Mouse (Mus musculus): ENCODE data around the gene Mbip. TPM values are rescaled to one million over a fixed set of nuclear protein-coding genes. Genes with fewer than 3 reads are reported as not detected.

The Mbip gene
- 47.0 and 52.6 TPM in 2 replicates for polyA plus RNA-seq (2016; fragmentation: Nextera tagmentation; extraction: Ambion mirVana)

GRCm38 (mm10) chr12:56345367-56346089 is at the start of gene Mbip:
TSS of gene Mbip (minus strand) at chr12:56345894.
- Histone ChIP-seq H3K4me3 (replicated peaks) (peak within 1 kb of the TSS; percentile 91), H3K4me1 (replicated peaks) (0 out of 2 replicates have a peak, but pooled peaks cover 2% of the 10 kb centered on the region), H3K4me2 (peak within 1 kb of the TSS; percentile 59), H3K9me3 (no peaks in the 10 kb centered on the region), H3K27ac (peak within 1 kb of the TSS; percentile 72), H3K27me3 (no peaks in the 10 kb centered on the region), H3K9ac (replicated peaks) (peak within 1 kb of the TSS; percentile 92), H3K36me3 (no peaks in the 10 kb centered on the region)
- WGBS = under 1% methylated on average over 37 of the region's 37 CpGs
- peak; percentile 99 for ATAC-seq (ENCODE audit: insufficient number of reproducible peaks, insufficient read depth, low FRiP score, low TSS enrichment, low read depth)

GRCm38 (mm10) chr12:56387647-56388205 is 42.0 kb upstream of the Mbip start:
- H3K27ac ChIP-seq = no peak overlapping the region
- WGBS = 79% methylated on average over 7 of the region's 7 CpGs
- no peak overlapping the region for H3K9ac ChIP-seq (replicated peaks)
- H3K27me3 ChIP-seq = no peaks in the 10 kb centered on the region
- no peak for ATAC-seq (ENCODE audit: insufficient number of reproducible peaks, insufficient read depth, low FRiP score, low TSS enrichment, low read depth)
- no peaks in the 10 kb centered on the region for H3K36me3 ChIP-seq
- no peak overlapping the region for H3K4me3 ChIP-seq (replicated peaks)
- H3K4me1 ChIP-seq (replicated peaks) = no peaks in the 10 kb centered on the region
- no peaks in the 10 kb centered on the region for H3K9me3 ChIP-seq
- no peak overlapping the region for H3K4me2 ChIP-seq

- no peak overlapping the region for H3K4me3 ChIP-seq (replicated peaks)
- H3K27me3 ChIP-seq = no peaks in the 10 kb centered on the region
- no peaks in the 10 kb centered on the region for H3K36me3 ChIP-seq
- H3K4me2 ChIP-seq = no peak overlapping the region
- no peak overlapping the region for H3K27ac ChIP-seq
- H3K4me1 ChIP-seq (replicated peaks) = no peaks in the 10 kb centered on the region
- WGBS = 64% methylated on average over 6 of the region's 6 CpGs
- H3K9ac ChIP-seq (replicated peaks) = no peak overlapping the region
- no peaks in the 10 kb centered on the region for H3K9me3 ChIP-seq
- ATAC-seq (ENCODE audit: insufficient number of reproducible peaks, insufficient read depth, low FRiP score, low TSS enrichment, low read depth) = no peak
Observed at GRCm38 (mm10) chr12:56386955-56387646, 41.4 kb upstream of the Mbip start.

- peak overlapping the region; percentile 91 for H3K4me3 ChIP-seq (replicated peaks)
- no peaks in the 10 kb centered on the region for H3K27me3 ChIP-seq
- H3K4me2 ChIP-seq = peak overlapping the region; percentile 59
- no peaks in the 10 kb centered on the region for H3K9me3 ChIP-seq
- peak overlapping the region; percentile 72; the same call in 1 of the 2 replicates for H3K27ac ChIP-seq
- 0 out of 2 replicates have a peak, but pooled peaks cover 2% of the 10 kb centered on the region for H3K4me1 ChIP-seq (replicated peaks)
- H3K9ac ChIP-seq (replicated peaks) = peak overlapping the region; percentile 92
- WGBS = 4% methylated on average over 5 of the region's 5 CpGs
- ATAC-seq (ENCODE audit: insufficient number of reproducible peaks, insufficient read depth, low FRiP score, low TSS enrichment, low read depth) = no peak
- peaks cover 4% of the 10 kb centered on the region; the same call in 1 of the 2 replicates for H3K36me3 ChIP-seq
Observed at GRCm38 (mm10) chr12:56344771-56345314, 851 bp downstream of the Mbip start.

GRCm38 (mm10) chr12:56339295-56340056 is 6.2 kb downstream of the Mbip start:
- WGBS = 86% methylated on average over 8 of the region's 8 CpGs
- no peak overlapping the region for H3K4me3 ChIP-seq (replicated peaks)
- H3K4me2 ChIP-seq = no peak overlapping the region
- no peaks in the 10 kb centered on the region for H3K9me3 ChIP-seq
- no peaks in the 10 kb centered on the region for H3K27me3 ChIP-seq
- H3K9ac ChIP-seq (replicated peaks) = no peak overlapping the region
- no peak for ATAC-seq (ENCODE audit: insufficient number of reproducible peaks, insufficient read depth, low FRiP score, low TSS enrichment, low read depth)
- no peak overlapping the region for H3K27ac ChIP-seq
- no peaks in the 10 kb centered on the region for H3K4me1 ChIP-seq (replicated peaks)
- peaks cover 32% of the 10 kb centered on the region for H3K36me3 ChIP-seq

- Histone ChIP-seq H3K4me3 (replicated peaks) (no peak overlapping the region), H3K4me2 (no peak overlapping the region), H3K4me1 (replicated peaks) (no peaks in the 10 kb centered on the region), H3K36me3 (peaks cover 70% of the 10 kb centered on the region), H3K27ac (no peak overlapping the region), H3K27me3 (no peaks in the 10 kb centered on the region), H3K9ac (replicated peaks) (no peak overlapping the region), H3K9me3 (no peaks in the 10 kb centered on the region)
- 86% methylated on average over 2 of the region's 2 CpGs for WGBS
- no peak for ATAC-seq (ENCODE audit: insufficient number of reproducible peaks, insufficient read depth, low FRiP score, low TSS enrichment, low read depth)
Observed at GRCm38 (mm10) chr12:56333461-56333860, 12.2 kb downstream of the Mbip start.

- Histone ChIP-seq H3K9ac (replicated peaks) (no peak overlapping the region), H3K9me3 (no peaks in the 10 kb centered on the region), H3K4me2 (no peak overlapping the region), H3K4me1 (replicated peaks) (no peaks in the 10 kb centered on the region), H3K27ac (no peak overlapping the region), H3K27me3 (no peaks in the 10 kb centered on the region), H3K36me3 (peaks cover 78% of the 10 kb centered on the region), H3K4me3 (replicated peaks) (no peak overlapping the region)
- 92% methylated on average over 3 of the region's 3 CpGs for WGBS
- ATAC-seq (ENCODE audit: insufficient number of reproducible peaks, insufficient read depth, low FRiP score, low TSS enrichment, low read depth) = no peak
Observed at GRCm38 (mm10) chr12:56332475-56332874, 13.2 kb downstream of the Mbip start.

GRCm38 (mm10) chr12:56327448-56327998 is 18.2 kb downstream of the Mbip start:
- H3K4me2 ChIP-seq = no peak overlapping the region
- H3K9me3 ChIP-seq = no peaks in the 10 kb centered on the region
- H3K4me3 ChIP-seq (replicated peaks) = no peak overlapping the region
- no peak overlapping the region for H3K27ac ChIP-seq
- no peaks in the 10 kb centered on the region for H3K27me3 ChIP-seq
- no peak for ATAC-seq (ENCODE audit: insufficient number of reproducible peaks, insufficient read depth, low FRiP score, low TSS enrichment, low read depth)
- H3K4me1 ChIP-seq (replicated peaks) = no peaks in the 10 kb centered on the region
- 82% methylated on average over 6 of the region's 6 CpGs for WGBS
- peaks cover 59% of the 10 kb centered on the region for H3K36me3 ChIP-seq
- H3K9ac ChIP-seq (replicated peaks) = no peak overlapping the region

GRCm38 (mm10) chr12:56325851-56326250 is 19.8 kb downstream of the Mbip start:
- no peak for ATAC-seq (ENCODE audit: insufficient number of reproducible peaks, insufficient read depth, low FRiP score, low TSS enrichment, low read depth)
- no peaks in the 10 kb centered on the region for H3K4me1 ChIP-seq (replicated peaks)
- H3K9ac ChIP-seq (replicated peaks) = no peak overlapping the region
- whole genome bisulfite sequencing = 92% methylated on average over 1 of the region's 1 CpGs
- no peak overlapping the region for H3K4me2 ChIP-seq
- no peak overlapping the region for H3K4me3 ChIP-seq (replicated peaks)
- H3K9me3 ChIP-seq = no peaks in the 10 kb centered on the region
- H3K27ac ChIP-seq = no peak overlapping the region
- H3K27me3 ChIP-seq = no peaks in the 10 kb centered on the region
- peaks cover 50% of the 10 kb centered on the region for H3K36me3 ChIP-seq

- Histone ChIP-seq H3K4me3 (replicated peaks) (no peak overlapping the region), H3K4me1 (replicated peaks) (no peaks in the 10 kb centered on the region), H3K27me3 (no peaks in the 10 kb centered on the region), H3K27ac (no peak overlapping the region), H3K9ac (replicated peaks) (no peak overlapping the region), H3K36me3 (no peaks in the 10 kb centered on the region), H3K9me3 (no peaks in the 10 kb centered on the region), H3K4me2 (no peak overlapping the region)
- no peak for ATAC-seq (ENCODE audit: insufficient number of reproducible peaks, insufficient read depth, low FRiP score, low TSS enrichment, low read depth)
- 87% methylated on average over 4 of the region's 4 CpGs for WGBS
Observed at GRCm38 (mm10) chr12:56318941-56319340, 26.8 kb downstream of the Mbip start.
